Mouse (Mus musculus) limb, embryonic 13.5 days (tissue): ENCODE results near the gene H2-Q10. TPM values are rescaled to one million over a fixed set of nuclear protein-coding genes. Genes with fewer than 3 reads are reported as not detected.
"Not testable (repeated sequence)": the region's sequence is repeated elsewhere in the genome, so short reads cannot be mapped to it uniquely, and the experiment has no call there.

Experiments
- ATAC-seq: fragments of 200-750 bp; cut with Nextera tagmentation; 2 replicates; pipeline ENCODE4 v1.8.0; 2017; ENCODE audit warnings: low read depth, moderate number of reproducible peaks, moderate TSS enrichment; ENCODE audit not compliant: low FRiP score
- H3K27ac ChIP-seq: fragments of 300-500 bp; sonication (generic); 2 replicates; pipeline ENCODE4 v1.5.1; 2015; ENCODE audit warnings: inconsistent platforms, mild to moderate bottlenecking, moderate library complexity
- H3K27me3 ChIP-seq: fragments of 300-500 bp; sonication (generic); 2 replicates; pipeline ENCODE4 v1.6.1; 2015; ENCODE audit warnings: mild to moderate bottlenecking, inconsistent platforms
- H3K36me3 ChIP-seq: fragments of 300-500 bp; sonication (generic); 2 replicates; pipeline ENCODE4 v1.6.1; 2015; ENCODE audit warnings: inconsistent platforms, mild to moderate bottlenecking, moderate library complexity
- H3K4me1 ChIP-seq: fragments of 300-500 bp; sonication (generic); 2 replicates; pipeline ENCODE4 v1.6.1; 2015; ENCODE audit warnings: inconsistent platforms
- H3K4me2 ChIP-seq: fragments of 300-500 bp; sonication (generic); replicated peaks from 2 replicates; pipeline ENCODE4 v1.6.1; 2015; ENCODE audit warnings: inconsistent platforms, mild to moderate bottlenecking, moderate library complexity
- H3K4me3 ChIP-seq: fragments of 300-500 bp; sonication (generic); 2 replicates; pipeline ENCODE4 v1.5.1; 2015; ENCODE audit warnings: moderate library complexity, mild to moderate bottlenecking, inconsistent platforms
- H3K9ac ChIP-seq: fragments of 300-500 bp; sonication (generic); 2 replicates; pipeline ENCODE4 v1.6.1; 2015; ENCODE audit warnings: mild to moderate bottlenecking, inconsistent platforms
- H3K9me3 ChIP-seq: fragments of 300-500 bp; sonication (generic); 2 replicates; pipeline ENCODE4 v1.6.1; 2016; ENCODE audit warnings: inconsistent platforms
- WGBS: fragments of 180-500 bp; shearing (Covaris S2); methylation state at CpG from one replicate; pipeline ENCODE4 v1.1.7; 2015; 5-methylcytosine and 5-hydroxymethylcytosine counted together
- polyA plus RNA-seq: library from polyadenylated mRNA; unstranded; fragments of >200 nt; fragmentation: Nextera tagmentation; extraction: Ambion mirVana; gene quantifications from 2 replicates; pipeline ENCODE4 v1.2.1, GENCODE M21; 2015

H2-Q10 gene
- polyA plus RNA-seq, 1 experiment from 2014 or later = 0.32 TPM

GRCm38 (mm10) chr17:35434836-35435235, 35.1 kb upstream of the H2-Q10 start:
- not testable (repeated sequence) for H3K9me3 ChIP-seq, H3K27ac ChIP-seq, H3K9ac ChIP-seq, ATAC-seq, H3K36me3 ChIP-seq, H3K4me3 ChIP-seq, H3K4me1 ChIP-seq, H3K4me2 ChIP-seq
- 8% methylated on average over 8 of the region's 8 CpGs for WGBS
- H3K27me3 ChIP-seq = peaks cover 12% of the 10 kb centered on the region

- not testable (repeated sequence) for H3K4me3 ChIP-seq, H3K9ac ChIP-seq, H3K4me2 ChIP-seq, ATAC-seq, H3K9me3 ChIP-seq, H3K4me1 ChIP-seq, H3K27ac ChIP-seq, H3K36me3 ChIP-seq
- 73% methylated on average over 3 of the region's 3 CpGs for WGBS
- peaks cover 18% of the 10 kb centered on the region for H3K27me3 ChIP-seq
Measured at GRCm38 (mm10) chr17:35435577-35435976, 34.3 kb upstream of the H2-Q10 start.

- not testable (repeated sequence) for H3K27ac ChIP-seq, H3K4me3 ChIP-seq, H3K4me2 ChIP-seq, H3K36me3 ChIP-seq, H3K4me1 ChIP-seq, H3K9ac ChIP-seq, H3K9me3 ChIP-seq, ATAC-seq
- peaks cover 15% of the 10 kb centered on the region for H3K27me3 ChIP-seq
- WGBS = 41% methylated on average over 1 of the region's 1 CpGs
Measured at GRCm38 (mm10) chr17:35437386-35437936, 32.4 kb upstream of the H2-Q10 start.

- H3K27me3 ChIP-seq = peaks cover 15% of the 10 kb centered on the region
- H3K9me3 ChIP-seq, H3K4me1 ChIP-seq, H3K4me2 ChIP-seq, H3K9ac ChIP-seq, H3K27ac ChIP-seq, ATAC-seq, H3K36me3 ChIP-seq, H3K4me3 ChIP-seq: not testable (repeated sequence)
- WGBS = 73% methylated on average over 2 of the region's 3 CpGs
Measured at GRCm38 (mm10) chr17:35438395-35438794, 31.5 kb upstream of the H2-Q10 start.

- 3% methylated on average over 18 of the region's 18 CpGs for WGBS
- not testable (repeated sequence) for H3K4me1 ChIP-seq, H3K27ac ChIP-seq, H3K9me3 ChIP-seq, H3K36me3 ChIP-seq
- peak within 1 kb of the TSS; percentile 51 for H3K4me3 ChIP-seq
- H3K4me2 ChIP-seq = peak within 1 kb of the TSS; percentile 91
- peak; percentile 91 for ATAC-seq
- H3K9ac ChIP-seq = peak within 1 kb of the TSS; percentile 66
- peaks cover 15% of the 10 kb centered on the region for H3K27me3 ChIP-seq
Measured at GRCm38 (mm10) chr17:35438885-35439284, 31.0 kb upstream of the H2-Q10 start, which contains the start of gene H2-Q7. Gene H2-Q7, plus strand, starts transcription at chr17:35439155.

- peak overlapping the region; percentile 51 for H3K4me3 ChIP-seq
Measured at GRCm38 (mm10) chr17:35439295-35439747, 30.6 kb upstream of the H2-Q10 start.

GRCm38 (mm10) chr17:35439925-35440645, 29.8 kb upstream of the H2-Q10 start:
- H3K4me1 ChIP-seq, H3K9me3 ChIP-seq, H3K9ac ChIP-seq, ATAC-seq, H3K36me3 ChIP-seq, H3K27ac ChIP-seq: not testable (repeated sequence)
- H3K4me2 ChIP-seq = peak overlapping the region; percentile 91
- peaks cover 15% of the 10 kb centered on the region for H3K27me3 ChIP-seq
- 45% methylated on average over 27 of the region's 27 CpGs for WGBS
- H3K4me3 ChIP-seq = peak overlapping the region; percentile 51; the same call in 1 of the 2 replicates

More at GRCm38 (mm10) chr17:35439295-35439747, 30.6 kb upstream of the H2-Q10 start:
- peak overlapping the region; percentile 66 for H3K9ac ChIP-seq
- H3K27me3 ChIP-seq = peaks cover 15% of the 10 kb centered on the region
- H3K4me1 ChIP-seq, H3K36me3 ChIP-seq, H3K27ac ChIP-seq, H3K9me3 ChIP-seq: not testable (repeated sequence)
- peak overlapping the region; percentile 91 for H3K4me2 ChIP-seq
- WGBS = 1% methylated on average over 47 of the region's 48 CpGs
- ATAC-seq = peak; percentile 55

- ATAC-seq, H3K4me2 ChIP-seq, H3K4me3 ChIP-seq, H3K27ac ChIP-seq, H3K4me1 ChIP-seq, H3K36me3 ChIP-seq, H3K9me3 ChIP-seq, H3K9ac ChIP-seq: not testable (repeated sequence)
- peaks cover 15% of the 10 kb centered on the region for H3K27me3 ChIP-seq
- 83% methylated on average over 2 of the region's 2 CpGs for WGBS
Measured at GRCm38 (mm10) chr17:35442376-35442775, 27.5 kb upstream of the H2-Q10 start.

GRCm38 (mm10) chr17:35444510-35444909, 25.4 kb upstream of the H2-Q10 start:
- H3K36me3 ChIP-seq, ATAC-seq, H3K9ac ChIP-seq, H3K4me3 ChIP-seq, H3K4me1 ChIP-seq, H3K4me2 ChIP-seq, H3K9me3 ChIP-seq, H3K27ac ChIP-seq, H3K27me3 ChIP-seq: not testable (repeated sequence)
- WGBS = 95% methylated on average over 2 of the region's 2 CpGs

GRCm38 (mm10) chr17:35458247-35458646, 11.6 kb upstream of the H2-Q10 start:
- ATAC-seq, H3K9ac ChIP-seq, H3K4me2 ChIP-seq, H3K9me3 ChIP-seq, H3K27me3 ChIP-seq, H3K36me3 ChIP-seq, H3K27ac ChIP-seq, H3K4me1 ChIP-seq, H3K4me3 ChIP-seq: not testable (repeated sequence)
- WGBS = no CpG with 5 or more reads among the region's 1 CpGs

GRCm38 (mm10) chr17:35460513-35461341, 9.2 kb upstream of the H2-Q10 start:
- H3K27ac ChIP-seq, H3K4me1 ChIP-seq, H3K9me3 ChIP-seq, ATAC-seq, H3K27me3 ChIP-seq, H3K36me3 ChIP-seq, H3K9ac ChIP-seq, H3K4me3 ChIP-seq, H3K4me2 ChIP-seq: not testable (repeated sequence)
- WGBS = 66% methylated on average over 3 of the region's 9 CpGs

GRCm38 (mm10) chr17:35465651-35466050, 4.2 kb upstream of the H2-Q10 start:
- not testable (repeated sequence) for H3K4me3 ChIP-seq, H3K36me3 ChIP-seq, H3K4me2 ChIP-seq, H3K9me3 ChIP-seq, H3K9ac ChIP-seq, ATAC-seq, H3K27ac ChIP-seq
- 9% methylated on average over 8 of the region's 8 CpGs for WGBS
- peaks cover 24% of the 10 kb centered on the region for H3K27me3 ChIP-seq
- peaks cover 13% of the 10 kb centered on the region for H3K4me1 ChIP-seq
